Mouse (Mus musculus): Measurements from ENCODE around the gene Olfr316. TPM values are rescaled to one million over a fixed set of nuclear protein-coding genes. Genes with fewer than 3 reads are reported as not detected.

Olfr316 gene
- not detected in 2 replicates for polyA plus RNA-seq (2012; rRNA removed; ENCODE audit: low replicate concordance)

DNA sequence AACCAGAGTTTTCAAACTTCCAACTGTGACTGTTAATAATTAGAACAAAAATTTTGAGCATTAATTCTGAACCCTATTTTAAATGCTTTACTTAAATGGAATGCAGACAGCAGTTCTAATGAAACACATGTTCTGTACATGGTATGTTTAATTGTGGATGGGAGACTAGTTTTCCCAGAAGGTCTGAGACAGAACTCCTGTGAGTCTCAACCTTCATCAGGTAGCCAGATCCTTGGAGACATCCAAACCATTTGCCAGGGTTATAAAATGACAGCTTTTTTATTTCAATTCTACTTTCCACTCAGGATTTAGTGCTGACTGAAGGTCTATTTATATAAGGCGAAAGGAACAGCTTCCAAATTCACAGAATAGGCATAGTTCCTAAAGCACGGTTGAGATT lies at the start of gene Olfr316:
Olfr316 (plus strand) TSS at position 301 of the 400 bp plus-strand sequence.

DNA sequence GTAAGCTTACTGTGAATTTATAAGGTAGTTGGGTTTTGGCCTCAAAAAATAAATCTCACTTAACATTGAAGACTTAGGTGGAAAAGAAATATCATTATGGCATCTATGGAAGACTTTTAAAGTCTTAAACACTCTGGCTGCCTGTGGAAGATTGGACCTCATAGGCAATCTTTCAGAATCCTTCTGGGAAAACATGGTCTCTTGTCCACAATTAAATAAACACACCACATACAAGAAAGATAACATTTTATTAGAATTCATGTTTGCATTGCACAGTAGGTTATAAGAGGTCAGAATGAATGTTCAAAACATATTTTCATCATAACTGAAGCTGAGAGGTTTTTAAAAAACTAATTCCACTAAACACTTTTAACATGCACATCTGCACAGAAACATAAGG lies 28.6 kb upstream of the Olfr316 start, which contains the start of gene Olfr318:
Olfr318 (minus strand) TSS at position 101 of the 400 bp plus-strand sequence.

GRCm38 (mm10) chr11:58738792-58739262 lies 13.7 kb upstream of the Olfr316 start, which contains the start of gene Olfr317:
Gene Olfr317 (minus strand): TSS chr11:58739212.

DNA sequence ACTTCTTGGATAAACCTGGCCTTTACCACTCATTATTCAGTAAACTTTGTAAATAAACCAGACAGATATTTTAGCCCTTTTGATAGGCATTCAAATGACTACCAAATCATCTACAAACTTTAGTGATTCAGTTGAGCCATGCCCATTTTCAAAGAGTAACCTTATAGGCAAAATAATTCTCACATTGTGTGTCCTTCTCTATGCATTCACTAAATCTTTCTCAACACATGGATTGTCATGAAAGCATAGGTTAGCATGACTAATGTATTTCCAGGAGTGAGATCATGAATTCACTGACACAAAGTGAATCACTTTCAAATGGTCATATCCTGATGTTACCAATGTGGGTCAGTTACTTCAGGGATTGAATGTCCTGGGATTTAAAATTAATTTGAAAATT lies 20.4 kb downstream of the Olfr316 start, which contains the start of gene Olfr315:
Olfr315 (plus strand) TSS at position 301 of the 400 bp plus-strand sequence.

GRCm38 (mm10) chr11:58782480-58783089 lies 30.1 kb downstream of the Olfr316 start, which contains the start of gene Olfr314:
Gene Olfr314 (plus strand): TSS chr11:58782952.

DNA sequence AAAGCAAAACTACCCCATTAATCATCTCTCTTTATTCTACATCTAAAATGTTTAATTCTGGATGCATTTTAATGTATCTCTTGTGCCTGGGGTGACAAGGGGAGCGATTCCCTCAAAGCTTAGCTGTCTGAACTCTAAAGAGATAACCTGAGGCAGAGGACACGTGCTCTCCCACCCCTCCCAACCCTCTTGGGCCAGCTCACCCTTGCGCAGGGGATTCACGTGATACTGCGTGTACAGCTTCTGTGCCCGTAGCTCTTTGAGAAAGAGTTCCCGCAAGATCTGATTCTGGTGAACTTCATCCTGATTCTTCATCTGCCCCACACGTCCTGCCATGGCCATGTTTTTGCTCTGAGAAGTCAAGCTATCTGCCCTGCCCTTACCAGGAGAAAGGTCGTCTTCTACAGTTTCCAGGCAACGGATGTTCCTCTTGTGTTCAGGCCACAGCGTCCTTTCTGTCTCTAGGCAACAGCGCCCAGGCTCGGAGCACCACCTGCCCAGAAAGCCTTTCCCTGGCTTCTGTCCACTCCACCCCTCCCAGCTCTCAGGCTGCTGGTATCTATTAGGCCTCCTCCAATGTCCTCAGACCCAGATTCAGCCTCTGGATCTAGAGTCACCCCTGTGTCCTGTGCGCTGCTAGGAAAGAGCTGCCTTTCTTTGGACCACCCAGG lies 49.2 kb downstream of the Olfr316 start, which contains the start of gene Fam183b:
Fam183b (minus strand) TSS at position 403 of the 671 bp plus-strand sequence.

Other genes with a start within 250 kb of the Olfr316 start
- not detected in 2 replicates for gene Olfr330, start 217.9 kb upstream of the Olfr316 start, polyA plus RNA-seq (2012; rRNA removed; ENCODE audit: low replicate concordance)
- not detected in 2 replicates for gene Olfr329-ps, start 206.3 kb upstream of the Olfr316 start, polyA plus RNA-seq (2012; rRNA removed; ENCODE audit: low replicate concordance)
- not detected in 2 replicates for gene Olfr328, start 197.1 kb upstream of the Olfr316 start, polyA plus RNA-seq (2012; rRNA removed; ENCODE audit: low replicate concordance)
- not detected in 2 replicates for gene Olfr224, start 182.2 kb upstream of the Olfr316 start, polyA plus RNA-seq (2012; rRNA removed; ENCODE audit: low replicate concordance)
- gene Olfr325, start 175.0 kb upstream of the Olfr316 start, polyA plus RNA-seq (2012; rRNA removed; ENCODE audit: low replicate concordance) = not detected in 2 replicates
- not detected in 2 replicates for gene Olfr324, start 157.6 kb upstream of the Olfr316 start, polyA plus RNA-seq (2012; rRNA removed; ENCODE audit: low replicate concordance)
- gene 2210407C18Rik, start 136.7 kb upstream of the Olfr316 start, polyA plus RNA-seq (2012; rRNA removed; ENCODE audit: low replicate concordance) = 22.8 and 126 TPM in 2 replicates
- gene Olfr323, start 122.2 kb upstream of the Olfr316 start, polyA plus RNA-seq (2012; rRNA removed; ENCODE audit: low replicate concordance) = 0.78 TPM in 1 of 2 replicates, not detected in the other
- 0.06 TPM in 1 of 2 replicates, not detected in the other for gene Trim58, start 112.3 kb upstream of the Olfr316 start, polyA plus RNA-seq (2012; rRNA removed; ENCODE audit: low replicate concordance)
- not detected in 2 replicates for gene Olfr322, start 94.0 kb upstream of the Olfr316 start, polyA plus RNA-seq (2012; rRNA removed; ENCODE audit: low replicate concordance)
- gene Olfr320, start 71.6 kb upstream of the Olfr316 start, polyA plus RNA-seq (2012; rRNA removed; ENCODE audit: low replicate concordance) = not detected in 2 replicates
- gene Olfr319, start 53.6 kb upstream of the Olfr316 start, polyA plus RNA-seq (2012; rRNA removed; ENCODE audit: low replicate concordance) = not detected in 2 replicates
- gene Olfr318, start 28.7 kb upstream of the Olfr316 start, polyA plus RNA-seq (2012; rRNA removed; ENCODE audit: low replicate concordance) = not detected in 2 replicates
- not detected in 2 replicates for gene Olfr317, start 13.5 kb upstream of the Olfr316 start, polyA plus RNA-seq (2012; rRNA removed; ENCODE audit: low replicate concordance)
- gene Olfr315, start 20.5 kb downstream of the Olfr316 start, polyA plus RNA-seq (2012; rRNA removed; ENCODE audit: low replicate concordance) = not detected in 2 replicates
- not detected in 2 replicates for gene Olfr314, start 30.2 kb downstream of the Olfr316 start, polyA plus RNA-seq (2012; rRNA removed; ENCODE audit: low replicate concordance)
- 0.39 and 2.2 TPM in 2 replicates for gene Fam183b, start 49.2 kb downstream of the Olfr316 start, polyA plus RNA-seq (2012; rRNA removed; ENCODE audit: low replicate concordance)
- gene Olfr313, start 62.3 kb downstream of the Olfr316 start, polyA plus RNA-seq (2012; rRNA removed; ENCODE audit: low replicate concordance) = not detected in 2 replicates
- not detected in 2 replicates for gene Olfr312, start 76.5 kb downstream of the Olfr316 start, polyA plus RNA-seq (2012; rRNA removed; ENCODE audit: low replicate concordance)
- not detected in 2 replicates for gene Olfr311, start 86.5 kb downstream of the Olfr316 start, polyA plus RNA-seq (2012; rRNA removed; ENCODE audit: low replicate concordance)
- 0.24 and 0.98 TPM in 2 replicates for gene Gm12258, start 94.4 kb downstream of the Olfr316 start, polyA plus RNA-seq (2012; rRNA removed; ENCODE audit: low replicate concordance)
- 0.36 and 0.91 TPM in 2 replicates for gene 2810021J22Rik, start 114.5 kb downstream of the Olfr316 start, polyA plus RNA-seq (2012; rRNA removed; ENCODE audit: low replicate concordance)
- gene Zfp39, start 151.5 kb downstream of the Olfr316 start, polyA plus RNA-seq (2012; rRNA removed; ENCODE audit: low replicate concordance) = 0.06 and 0.07 TPM in 2 replicates
- not detected in 2 replicates for gene Btnl10, start 165.2 kb downstream of the Olfr316 start, polyA plus RNA-seq (2012; rRNA removed; ENCODE audit: low replicate concordance)
- gene Rnf187, start 186.2 kb downstream of the Olfr316 start, polyA plus RNA-seq (2012; rRNA removed; ENCODE audit: low replicate concordance) = 171 and 270 TPM in 2 replicates
- gene Hist3h2ba, start 196.2 kb downstream of the Olfr316 start, polyA plus RNA-seq (2012; rRNA removed; ENCODE audit: low replicate concordance) = 1.5 and 3.2 TPM in 2 replicates
- gene Hist3h2a, start 202.0 kb downstream of the Olfr316 start, polyA plus RNA-seq (2012; rRNA removed; ENCODE audit: low replicate concordance) = 8.0 and 11.6 TPM in 2 replicates
- 0.08 and 0.09 TPM in 2 replicates for gene Trim17, start 202.0 kb downstream of the Olfr316 start, polyA plus RNA-seq (2012; rRNA removed; ENCODE audit: low replicate concordance)
- gene Trim11, start 225.4 kb downstream of the Olfr316 start, polyA plus RNA-seq (2012; rRNA removed; ENCODE audit: low replicate concordance) = 22.8 and 25.2 TPM in 2 replicates